Mouse (Mus musculus) MEL (cell line): ENCODE measurements at regions not wholly inside any gene's neighbourhood (a gene's known extent, or its start where the extent isn't known, plus 50 kb on each side); places are given as distances from the start of the nearest gene placed in this dataset.

Experiments
- DNase-seq: peaks from one replicate; pipeline ENCODE4 v3.0.0; 2011; ENCODE audit warnings: low read depth, low spot score
- H3K27ac ChIP-seq: 2 replicates; pipeline ENCODE4 v1.5.1; 2012; ENCODE audit warnings: low read depth, mild to moderate bottlenecking, control low read depth, low read length, moderate library complexity; ENCODE audit not compliant: control insufficient read depth
- H3K27me3 ChIP-seq, 2 experiments: fragments of 150-350 bp in 1 of 2; sonication (generic) in 1 of 2; 2 replicates each; pipeline ENCODE4 v1.6.1; 2012; ENCODE audit warnings: low read length in 2 of 2, mild to moderate bottlenecking in 2 of 2, improper control_type of control experiment in 1 of 2, moderate library complexity in 1 of 2; ENCODE audit not compliant: insufficient read depth in 2 of 2, control insufficient read depth in 1 of 2
- H3K36me3 ChIP-seq, 2 experiments: 2 replicates each; pipeline ENCODE4 v1.6.1; 2012 to 2014; ENCODE audit warnings: low read length in 2 of 2, improper control_type of control experiment in 1 of 2, inconsistent platforms in 1 of 2, mild to moderate bottlenecking in 1 of 2; ENCODE audit not compliant: insufficient read depth in 2 of 2, control insufficient read depth in 1 of 2
- H3K4me1 ChIP-seq, 2 experiments: fragments of 150-350 bp in 1 of 2; sonication (generic) in 1 of 2; 2 replicates each; pipeline ENCODE4 v1.6.1; 2012; ENCODE audit warnings: low read length in 2 of 2, improper control_type of control experiment in 1 of 2, mild to moderate bottlenecking in 1 of 2; ENCODE audit not compliant: insufficient read depth in 2 of 2, control insufficient read depth in 1 of 2
- H3K4me3 ChIP-seq, 2 experiments: fragments of 150-350 bp in 1 of 2; sonication (generic) in 1 of 2; 2 replicates each; pipeline ENCODE4 v1.5.1; 2012; ENCODE audit warnings: low read depth in 2 of 2, low read length in 2 of 2, mild to moderate bottlenecking in 2 of 2, moderate library complexity in 2 of 2, control low read depth in 1 of 2, improper control_type of control experiment in 1 of 2; ENCODE audit not compliant: control insufficient read depth in 1 of 2, insufficient read depth in 1 of 2
- H3K79me2 ChIP-seq: 2 replicates; pipeline ENCODE4 v1.6.1; 2012; ENCODE audit warnings: mild to moderate bottlenecking, low read length, moderate library complexity; ENCODE audit not compliant: control insufficient read depth, poor library complexity, insufficient read depth
- H3K9ac ChIP-seq: 2 replicates; pipeline ENCODE4 v1.6.1; 2012; ENCODE audit warnings: low read depth, mild to moderate bottlenecking, control low read depth, low read length, moderate library complexity; ENCODE audit not compliant: control insufficient read depth, poor library complexity, severe bottlenecking
- H3K9me3 ChIP-seq: fragments of 150-350 bp; sonication (generic); replicated peaks from 2 replicates; pipeline ENCODE4 v1.6.1; 2012; ENCODE audit warnings: mild to moderate bottlenecking, low read length, improper control_type of control experiment, moderate library complexity; ENCODE audit not compliant: insufficient read depth
- CHD1 ChIP-seq: IDR thresholded peaks from 2 replicates; pipeline ENCODE4 v1.6.1; 2012; ENCODE audit warnings: low read depth, mild to moderate bottlenecking, inconsistent platforms, low read length, improper control_type of control experiment
- CHD2 ChIP-seq: IDR thresholded peaks from 2 replicates; pipeline ENCODE4 v1.6.1; 2011; ENCODE audit warnings: low read length, improper control_type of control experiment
- CTCF ChIP-seq, 3 experiments: IDR thresholded peaks in 2 of 3; conservative IDR thresholded peaks in 1 of 3; 2 replicates each; pipeline ENCODE4 v1.5.1; 2011 to 2012; ENCODE audit warnings: low read length in 3 of 3, low read depth in 2 of 3, mild to moderate bottlenecking in 2 of 3, improper control_type of control experiment in 1 of 3, inconsistent platforms in 1 of 3, mixed read lengths in 1 of 3, moderate library complexity in 1 of 3; ENCODE audit not compliant: control insufficient read depth in 1 of 3, insufficient read depth in 1 of 3, poor library complexity in 1 of 3, severe bottlenecking in 1 of 3
- E2F4 ChIP-seq: IDR thresholded peaks from 2 replicates; pipeline ENCODE4 v1.6.1; 2011; ENCODE audit warnings: low read depth, low read length, improper control_type of control experiment, borderline replicate concordance
- EP300 ChIP-seq, 2 experiments: IDR thresholded peaks; 2 replicates each; pipeline ENCODE4 v1.6.1; 2011; ENCODE audit warnings: improper control_type of control experiment in 2 of 2, low read length in 2 of 2, low read depth in 1 of 2, mild to moderate bottlenecking in 1 of 2
- GATA1 ChIP-seq: IDR thresholded peaks from 2 replicates; pipeline ENCODE4 v1.6.1; 2011; ENCODE audit warnings: low read depth, low read length, improper control_type of control experiment
- JUND ChIP-seq: IDR thresholded peaks from 2 replicates; pipeline ENCODE4 v1.6.1; 2011; ENCODE audit warnings: low read depth, mild to moderate bottlenecking, improper control_type of control experiment, low read length
- KAT2A ChIP-seq: conservative IDR thresholded peaks from 2 replicates; pipeline ENCODE4 v1.6.1; 2012; ENCODE audit warnings: low read depth, low read length, improper control_type of control experiment, inconsistent platforms
- MYB ChIP-seq: IDR thresholded peaks from 2 replicates; pipeline ENCODE4 v1.6.1; 2011; ENCODE audit warnings: mild to moderate bottlenecking, low read depth, low read length, improper control_type of control experiment
- NELFE ChIP-seq: IDR thresholded peaks from 2 replicates; pipeline ENCODE4 v1.6.1; 2011; ENCODE audit warnings: low read depth, low read length, improper control_type of control experiment
- NRF1 ChIP-seq: IDR thresholded peaks from 2 replicates; pipeline ENCODE4 v1.6.1; 2014; ENCODE audit warnings: low read depth, mild to moderate bottlenecking, inconsistent platforms, low read length, improper control_type of control experiment, moderate library complexity; ENCODE audit not compliant: poor library complexity, insufficient read depth, severe bottlenecking
- POLR2A ChIP-seq, 2 experiments: IDR thresholded peaks; 2 replicates each; pipeline ENCODE4 v1.6.1; 2011 to 2012; ENCODE audit warnings: low read length in 2 of 2, mild to moderate bottlenecking in 2 of 2, control low read depth in 1 of 2, improper control_type of control experiment in 1 of 2, low read depth in 1 of 2, moderate library complexity in 1 of 2; ENCODE audit not compliant: control insufficient read depth in 1 of 2, insufficient read depth in 1 of 2, poor library complexity in 1 of 2
- POLR2AphosphoS2 ChIP-seq: IDR thresholded peaks from 2 replicates; pipeline ENCODE4 v1.6.1; 2011; ENCODE audit warnings: low read length, improper control_type of control experiment
- RCOR1 ChIP-seq: IDR thresholded peaks from 2 replicates; pipeline ENCODE4 v1.6.1; 2012; ENCODE audit warnings: low read depth, mild to moderate bottlenecking, inconsistent platforms, low read length, improper control_type of control experiment
- TAL1 ChIP-seq: IDR thresholded peaks from 2 replicates; pipeline ENCODE4 v1.6.1; 2012; ENCODE audit warnings: mild to moderate bottlenecking, inconsistent platforms, low read length, moderate library complexity, mixed read lengths
- TBP ChIP-seq: IDR thresholded peaks from 2 replicates; pipeline ENCODE4 v1.8.0; 2011; ENCODE audit warnings: low read depth, low read length, improper control_type of control experiment
- UBTF ChIP-seq: IDR thresholded peaks from 2 replicates; pipeline ENCODE4 v1.6.1; 2012; ENCODE audit warnings: low read depth, mild to moderate bottlenecking, inconsistent platforms, low read length, improper control_type of control experiment, moderate library complexity, borderline replicate concordance; ENCODE audit not compliant: insufficient read depth
- USF1 ChIP-seq: IDR thresholded peaks from 2 replicates; pipeline ENCODE4 v1.6.1; 2014; ENCODE audit warnings: low read depth, mild to moderate bottlenecking, inconsistent platforms, low read length, improper control_type of control experiment, moderate library complexity
- USF2 ChIP-seq, 2 experiments: IDR thresholded peaks; 2 replicates each; pipeline ENCODE4 v1.6.1; 2011 to 2012; ENCODE audit warnings: improper control_type of control experiment in 2 of 2, low read length in 2 of 2, borderline replicate concordance in 1 of 2, inconsistent platforms in 1 of 2, low read depth in 1 of 2, mild to moderate bottlenecking in 1 of 2; ENCODE audit not compliant: insufficient read depth in 1 of 2
- ZC3H11A ChIP-seq: IDR thresholded peaks from 2 replicates; pipeline ENCODE4 v1.6.1; 2012; ENCODE audit warnings: low read depth, mild to moderate bottlenecking, inconsistent platforms, low read length, improper control_type of control experiment
- ZMIZ1 ChIP-seq: IDR thresholded peaks from 2 replicates; pipeline ENCODE4 v1.6.1; 2012; ENCODE audit warnings: low read depth, mild to moderate bottlenecking, inconsistent platforms, low read length, improper control_type of control experiment, moderate library complexity
- ZNF384 ChIP-seq: IDR thresholded peaks from 2 replicates; pipeline ENCODE4 v1.6.1; 2012; ENCODE audit warnings: low read depth, mild to moderate bottlenecking, inconsistent platforms, low read length, improper control_type of control experiment

DNA sequence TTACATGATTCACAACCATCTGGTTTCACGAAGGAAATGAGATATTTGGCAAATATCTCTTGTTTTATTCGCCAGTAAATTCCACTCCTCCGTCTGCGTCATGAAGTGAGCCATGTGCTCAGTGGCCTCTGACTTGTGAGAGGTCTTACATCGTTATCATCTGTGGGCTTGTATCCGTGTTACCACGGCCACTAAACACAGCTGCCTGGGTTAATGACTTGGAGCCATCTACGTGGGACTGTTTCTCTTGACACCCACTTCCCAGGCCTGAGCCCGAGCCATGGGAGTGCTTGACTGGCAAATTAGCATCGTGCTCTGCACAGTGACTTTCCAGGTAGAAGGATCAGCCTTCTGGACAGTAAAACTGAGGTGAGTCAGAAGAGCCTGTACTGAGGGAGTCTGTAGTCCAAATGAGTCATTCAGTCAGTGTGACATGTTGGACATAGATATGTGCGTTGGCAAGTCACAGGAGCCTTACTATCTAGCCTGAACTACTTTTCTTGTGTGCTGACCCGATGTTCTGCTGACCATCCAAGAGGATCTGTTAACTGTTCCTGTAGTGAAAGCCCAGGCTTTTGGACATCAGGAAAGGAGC lies 137.7 kb downstream of the Tmx1 start:
- no peaks in the 10 kb centered on the region for H3K36me3 ChIP-seq
- DNase-seq = no peak
- H3K9me3 ChIP-seq = no peaks in the 10 kb centered on the region
- H3K79me2 ChIP-seq = no peaks in the 10 kb centered on the region
- TF ChIP-seq MYB (no peak), JUND (no peak), RCOR1 (no peak), ZMIZ1 (no peak), GATA1 (no peak)
- H3K4me1 ChIP-seq = no peaks in the 10 kb centered on the region
- peaks cover 2 to 7% of the 10 kb centered on the region in 2 experiments; a peak in 3 of 4 replicates for H3K27me3 ChIP-seq
- H3K4me3 ChIP-seq = no peak overlapping the region
- H3K9ac ChIP-seq = no peak overlapping the region
- no peak overlapping the region for H3K27ac ChIP-seq

DNA sequence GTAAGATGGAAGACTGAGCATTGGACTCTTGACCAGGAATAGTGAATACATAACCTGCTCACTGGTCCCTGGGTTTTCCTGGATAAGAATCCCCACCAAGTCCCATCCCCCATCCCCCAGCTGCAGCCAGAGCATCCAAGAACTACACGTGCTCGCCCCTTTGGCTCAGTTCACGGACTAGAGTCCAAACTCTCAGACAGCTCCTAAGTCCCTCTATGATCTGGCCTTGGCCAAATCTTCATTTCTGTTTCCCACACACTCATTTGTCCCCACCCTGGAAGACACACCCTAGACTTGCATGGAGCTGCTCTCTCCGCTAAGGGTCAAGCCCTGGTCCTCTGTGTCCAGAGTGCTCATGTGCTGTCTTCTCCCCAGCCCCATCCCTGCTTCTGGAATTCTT lies 139.9 kb downstream of the Tmx1 start:
- H3K4me3 ChIP-seq = no peak overlapping the region
- H3K4me1 ChIP-seq = no peaks in the 10 kb centered on the region
- H3K27ac ChIP-seq = no peak overlapping the region
- no peak overlapping the region for H3K9ac ChIP-seq
- DNase-seq = no peak
- peaks cover 2 to 7% of the 10 kb centered on the region in 2 experiments; a peak in 3 of 4 replicates for H3K27me3 ChIP-seq
- no peaks in the 10 kb centered on the region for H3K79me2 ChIP-seq
- no peak for TF ChIP-seq KAT2A
- no peak for TF ChIP-seq ZNF384
- TF ChIP-seq POLR2AphosphoS2 = no peak
- no peak for TF ChIP-seq E2F4
- TF ChIP-seq UBTF = no peak
- no peak for TF ChIP-seq CHD1
- TF ChIP-seq TAL1 = no peak
- TF ChIP-seq ZC3H11A = no peak
- TF ChIP-seq GATA1 = no peak
- no peak for TF ChIP-seq NELFE
- no peak for TF ChIP-seq NRF1
- no peak for TF ChIP-seq CHD2
- no peak for TF ChIP-seq USF2 (IDR thresholded peaks at IDR 0.05; ENCODE audit: borderline replicate concordance in 1 of 2, insufficient read depth in 1 of 2, low read depth in 1 of 2, low read length in 2 of 2)
- TF ChIP-seq POLR2A (IDR thresholded peaks at IDR 0.05; ENCODE audit: control insufficient read depth in 1 of 2, insufficient read depth in 1 of 2, low read depth in 1 of 2, low read length in 2 of 2, poor library complexity in 1 of 2) = no peak
- TF ChIP-seq TBP = no peak
- TF ChIP-seq CTCF (IDR thresholded peaks at IDR 0.05 in 2 of 3, conservative IDR thresholded peaks at IDR 0.05 in 1 of 3; ENCODE audit: control insufficient read depth in 1 of 3, insufficient read depth in 1 of 3, low read depth in 2 of 3, low read length in 3 of 3, poor library complexity in 1 of 3, severe bottlenecking in 1 of 3) = no peak
- no peak for TF ChIP-seq USF1
- no peak for TF ChIP-seq EP300 (IDR thresholded peaks at IDR 0.05; ENCODE audit: low read depth in 1 of 2, low read length in 2 of 2)
- no peaks in the 10 kb centered on the region for H3K9me3 ChIP-seq
- no peaks in the 10 kb centered on the region for H3K36me3 ChIP-seq
